Mouse (Mus musculus): ENCODE results near the gene Naaladl2.

DNA sequence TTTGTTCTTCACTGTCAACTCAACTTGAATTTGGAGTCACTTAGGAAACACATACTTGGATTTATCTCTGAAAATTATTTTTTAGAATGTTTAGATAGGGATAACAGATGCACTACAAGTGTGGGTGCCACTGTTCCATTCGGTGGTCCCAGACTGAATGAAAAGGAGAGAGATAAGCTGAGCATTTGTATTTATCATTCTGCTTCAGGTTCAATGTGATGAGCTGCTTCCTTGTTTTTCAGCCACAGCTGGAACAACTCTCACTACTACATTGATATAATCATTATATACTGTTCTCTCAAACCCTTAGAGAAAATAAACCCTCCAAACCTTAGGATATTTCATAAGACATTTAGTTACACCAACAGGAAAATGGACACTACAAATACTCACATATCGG lies 918.6 kb downstream of the Naaladl2 start:
- TF ChIP-seq TAL1 (IDR thresholded peaks at IDR 0.05; ENCODE audit: low read length) = no peak
- no peak for TF ChIP-seq GATA1 (IDR thresholded peaks at IDR 0.05; ENCODE audit: low read length)

All from erythroblast, embryonic 14.5 days (primary cell).